Mouse (Mus musculus) C2C12 (cell line): ENCODE results near the gene Rbm5.

Source experiments
- CTCF ChIP-seq: IDR thresholded peaks from one replicate; pipeline ENCODE4 v1.5.1; 2011; ENCODE audit not compliant: control insufficient read depth, insufficient read depth, insufficient read length
- MAX ChIP-seq: IDR thresholded peaks from one replicate; pipeline ENCODE4 v1.6.1; 2011; ENCODE audit warnings: mild to moderate bottlenecking, control low read depth
- MYOD1 ChIP-seq: IDR thresholded peaks from one replicate; pipeline ENCODE4 v1.6.1; 2011; ENCODE audit warnings: low read depth; ENCODE audit not compliant: control insufficient read depth, insufficient read length
- MYOG ChIP-seq: IDR thresholded peaks from one replicate; pipeline ENCODE4 v1.6.1; 2011; ENCODE audit not compliant: control insufficient read depth, insufficient read length; ENCODE audit errors: extremely low read depth
- USF1 ChIP-seq: IDR thresholded peaks from one replicate; pipeline ENCODE4 v1.6.1; 2011; ENCODE audit warnings: low read depth, mild to moderate bottlenecking, control low read depth, moderate library complexity

- TF ChIP-seq CTCF (no peak), MYOG (no peak), MAX (no peak), USF1 (no peak), MYOD1 (no peak)
These were observed 62.2 kb downstream of the Rbm5 start for GRCm38 (mm10) chr9:107708439-107709095.
